Mouse (Mus musculus) gastrocnemius, adult 2 months (tissue): Measurements from ENCODE around the gene Cbln3. TPM values are rescaled to one million over a fixed set of nuclear protein-coding genes. Genes with fewer than 3 reads are reported as not detected.
A peak's percentile ranks its signal among the peaks of the same experiment; 100 is the strongest.

Experiments
- DNase-seq: peaks from one replicate; pipeline ENCODE4 v3.0.0; 2022
- H3K27ac ChIP-seq: fragments of 200-600 bp; 2 replicates; pipeline ENCODE4 v1.8.1; 2022; ENCODE audit warnings: mild to moderate bottlenecking
- H3K4me3 ChIP-seq: fragments of 200-600 bp; 2 replicates; pipeline ENCODE4 v1.8.1; 2022; ENCODE audit warnings: mild to moderate bottlenecking, moderate library complexity
- CTCF ChIP-seq: fragments of 200-600 bp; IDR thresholded peaks from 2 replicates; pipeline ENCODE4 v1.8.1; 2022; ENCODE audit warnings: antibody characterized with exemption, mild to moderate bottlenecking, moderate library complexity
- intact Hi-C: fragments of 180-260 bp; cut with DNase I; formaldehyde crosslinking; loops from one replicate; pipeline ENCODE4 v1.15.1; 2025
- total RNA-seq, 2 experiments: library from RNA; stranded (reverse); gene quantifications; 2 replicates each; pipeline ENCODE4 v1.2.3; 2021

Cbln3 gene
- total RNA-seq, 2 experiments from 2014 or later = not detected

- intact Hi-C loops = no loop called here
- TF ChIP-seq CTCF = no peak
- no peak overlapping the region for H3K4me3 ChIP-seq
- no peak overlapping the region for H3K27ac ChIP-seq
- DNase-seq = no peak
Observed at GRCm38 (mm10) chr14:55897671-55898070, 13.5 kb upstream of the Cbln3 start.

- intact Hi-C loops = no loop called here
- Histone ChIP-seq H3K27ac (peak overlapping the region; percentile 95), H3K4me3 (peak overlapping the region; percentile 75)
- TF ChIP-seq CTCF = no peak
- no peak for DNase-seq
Observed at GRCm38 (mm10) chr14:55886571-55887382, 2.6 kb upstream of the Cbln3 start.

DNA sequence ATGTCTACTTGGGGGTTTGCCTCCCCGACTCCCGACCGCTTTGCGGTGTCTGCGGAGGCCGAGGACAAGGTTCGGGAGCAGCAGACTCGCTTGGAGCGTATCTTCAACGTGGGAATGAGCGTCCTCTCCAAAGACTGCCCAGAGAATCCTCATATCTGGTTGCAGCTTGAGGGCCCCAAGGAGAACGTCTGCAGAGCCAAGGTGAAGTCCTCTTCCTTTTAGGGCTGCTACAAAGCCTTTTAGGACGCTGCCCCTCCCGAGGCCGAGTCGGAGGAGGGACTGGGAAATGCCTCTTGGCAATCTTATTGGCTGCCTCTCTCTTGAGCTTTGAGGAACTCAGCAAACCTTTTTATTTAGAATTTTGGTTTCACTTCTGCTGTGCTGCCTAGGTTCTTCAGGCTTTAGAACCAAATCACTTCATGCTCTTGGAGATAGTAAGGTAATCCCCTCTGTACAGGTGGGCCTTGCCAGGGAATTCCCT lies 1.6 kb upstream of the Cbln3 start:
- intact Hi-C loops = loop anchor here (2.0 kb wide), 1 partner anchor 15 kb away; the partner anchor contains the start of gene Sdr39u1
- H3K27ac ChIP-seq = peak overlapping the region; percentile 95
- H3K4me3 ChIP-seq = peak overlapping the region; percentile 75
- no peak for TF ChIP-seq CTCF
- peak; percentile 71 for DNase-seq

DNA sequence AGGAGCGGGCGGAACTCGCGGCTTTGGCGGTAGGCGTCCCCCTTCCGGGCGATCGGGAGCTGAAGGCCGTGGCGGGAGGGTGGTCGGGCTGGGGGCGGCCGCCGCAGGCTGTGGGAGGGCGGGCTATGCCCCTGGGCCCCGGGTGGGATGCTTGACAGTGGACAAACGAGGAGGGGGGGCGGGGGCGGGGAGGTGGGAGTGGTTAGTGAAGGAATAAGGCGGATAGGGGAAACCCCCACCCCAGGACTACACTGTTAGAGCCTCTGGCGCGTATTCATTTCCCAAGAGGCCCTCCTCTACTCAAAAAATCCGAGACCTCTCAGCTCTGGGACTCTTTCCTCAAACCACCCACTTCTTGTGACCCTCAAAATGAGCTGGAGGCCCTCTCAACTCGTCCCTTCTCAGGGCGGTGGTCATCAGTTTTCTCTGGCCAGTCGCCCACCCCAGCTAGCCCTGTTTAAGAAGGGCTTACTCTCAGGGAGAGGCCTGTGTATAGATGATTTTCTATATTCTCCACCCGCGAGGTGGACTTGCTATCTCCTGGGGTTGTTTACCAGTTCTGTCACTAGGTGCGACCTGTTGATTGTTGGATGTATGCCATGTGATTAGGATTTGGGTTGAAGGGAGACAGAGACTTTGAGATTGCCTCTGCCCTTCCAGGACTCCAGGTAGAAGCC lies 1.1 kb upstream of the Cbln3 start:
- no peak for DNase-seq
- Histone ChIP-seq H3K4me3 (peak overlapping the region; percentile 75), H3K27ac (peak overlapping the region; percentile 95)
- no peak for TF ChIP-seq CTCF
- intact Hi-C loops = loop anchor here (2.0 kb wide), 1 partner anchor 16 kb away; the partner anchor contains the start of gene Sdr39u1

DNA sequence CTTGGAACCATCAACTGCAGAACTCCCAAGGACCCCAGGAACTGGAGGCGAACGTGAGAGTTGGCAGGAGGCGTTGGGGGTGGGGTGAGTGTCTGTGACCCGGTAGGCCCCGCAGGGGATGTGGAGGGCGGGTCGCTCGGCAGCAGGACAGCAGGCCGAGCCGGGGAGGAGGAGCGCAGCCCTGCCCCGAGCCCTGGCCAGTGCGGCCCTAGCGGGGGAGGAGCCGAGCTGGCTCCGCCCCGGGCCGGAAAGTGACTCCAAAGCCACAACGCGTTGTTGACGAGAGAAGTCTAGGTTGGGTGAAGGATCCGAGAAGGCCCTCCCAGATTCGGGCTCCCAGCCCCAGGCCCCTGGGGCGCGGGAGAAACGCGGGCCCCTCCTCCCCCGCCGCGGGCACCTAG lies 521 bp upstream of the Cbln3 start, which contains the start of gene Khnyn:
Gene Khnyn (plus strand): TSS at position 235 of the 401 bp plus-strand sequence.
- intact Hi-C loops = loop anchor here (2.0 kb wide), 1 partner anchor 16 kb away; the partner anchor contains the start of gene Sdr39u1
- TF ChIP-seq CTCF = no peak
- Histone ChIP-seq H3K27ac (peak within 1 kb of the TSS; percentile 95), H3K4me3 (peak within 1 kb of the TSS; percentile 75)
- peak; percentile 96 for DNase-seq

DNA sequence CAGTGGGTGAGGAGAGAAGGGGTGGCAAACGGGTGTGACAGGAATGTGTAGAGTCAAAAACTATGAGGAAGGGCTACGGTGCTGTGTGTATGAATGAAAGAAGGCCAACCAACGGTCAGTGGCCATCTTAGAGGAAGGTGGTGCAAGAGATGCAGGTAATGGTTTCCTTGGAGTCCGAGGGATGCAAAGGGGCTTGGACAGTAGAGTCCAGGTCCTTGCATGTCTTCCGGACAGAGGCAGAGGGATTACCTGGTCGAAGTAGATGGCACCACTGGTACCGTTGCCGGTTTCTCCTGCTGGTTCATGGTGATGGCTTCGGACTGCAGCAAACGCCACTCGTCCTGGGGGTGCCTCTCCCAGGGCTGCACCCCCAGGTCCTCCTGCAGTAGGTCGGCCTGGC lies 529 bp downstream of the Cbln3 start:
- H3K27ac ChIP-seq = peak overlapping the region; percentile 95
- intact Hi-C loops = loop anchor here (2.0 kb wide), 1 partner anchor 17 kb away; the partner anchor contains the start of gene Sdr39u1
- no peak for TF ChIP-seq CTCF

GRCm38 (mm10) chr14:55883149-55883661 lies 987 bp downstream of the Cbln3 start:
- no peak for DNase-seq
- Histone ChIP-seq H3K27ac (no peak overlapping the region), H3K4me3 (no peak overlapping the region)
- no peak for TF ChIP-seq CTCF
- intact Hi-C loops = no loop called here

More for the DNA sequence above, 529 bp downstream of the Cbln3 start:
- DNase-seq = no peak
- no peak overlapping the region for H3K4me3 ChIP-seq

DNA sequence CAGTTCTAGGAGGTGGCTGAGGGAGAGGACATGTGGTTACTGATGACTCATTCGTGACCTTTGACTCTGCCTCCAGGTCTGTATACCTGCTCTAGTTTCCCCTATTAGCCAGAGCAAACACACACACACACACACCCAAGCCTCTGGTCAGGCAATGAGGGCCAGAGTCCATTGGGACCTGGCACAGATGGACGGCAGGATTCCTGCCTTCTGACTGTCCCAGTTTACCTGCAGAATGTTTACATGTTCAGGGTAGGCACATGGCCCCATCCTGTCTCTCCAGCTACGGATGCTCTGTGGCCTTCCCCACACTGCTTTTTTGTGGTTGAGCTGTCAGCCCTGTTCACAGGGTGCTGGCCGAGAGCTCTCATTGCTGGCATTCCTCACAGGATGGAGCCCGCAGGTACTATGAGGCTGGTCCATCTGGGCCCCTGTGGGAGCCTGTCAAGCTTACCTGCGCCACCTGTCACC lies 2.0 kb downstream of the Cbln3 start:
- Histone ChIP-seq H3K27ac (no peak overlapping the region), H3K4me3 (no peak overlapping the region)
- TF ChIP-seq CTCF = no peak
- intact Hi-C loops = no loop called here
- DNase-seq = no peak

- no peak for TF ChIP-seq CTCF
- intact Hi-C loops = no loop called here
Observed at GRCm38 (mm10) chr14:55880982-55881381, 3.2 kb downstream of the Cbln3 start.

DNA sequence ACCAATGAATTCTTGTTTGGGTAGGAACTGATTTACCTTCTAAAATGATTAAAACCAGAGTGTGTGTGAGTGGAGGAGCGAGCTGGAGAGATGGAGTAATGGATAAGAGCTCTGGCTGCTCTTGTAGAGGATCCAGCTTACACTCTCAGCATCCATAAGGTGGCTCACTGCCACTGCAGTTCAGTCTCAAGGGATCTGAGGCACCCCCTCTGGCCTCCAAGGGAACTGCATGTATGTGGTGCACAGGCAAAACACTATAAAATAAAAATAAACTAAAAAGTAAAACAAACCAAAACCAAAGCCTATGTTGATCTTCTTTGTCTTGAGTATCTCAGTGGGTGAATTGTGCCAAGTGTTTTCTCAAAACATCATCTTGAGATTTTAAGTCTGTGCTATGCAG lies 4.6 kb downstream of the Cbln3 start:
- intact Hi-C loops = no loop called here
- H3K27ac ChIP-seq = no peak overlapping the region
- TF ChIP-seq CTCF = peak; percentile 78
- no peak overlapping the region for H3K4me3 ChIP-seq
- peak; percentile 67 for DNase-seq

More at GRCm38 (mm10) chr14:55880982-55881381, 3.2 kb downstream of the Cbln3 start:
- Histone ChIP-seq H3K27ac (no peak overlapping the region), H3K4me3 (no peak overlapping the region)
- no peak for DNase-seq

- no peak overlapping the region for H3K27ac ChIP-seq
- TF ChIP-seq CTCF = peak; percentile 20; the same call in 1 of the 2 replicates
- intact Hi-C loops = no loop called here
- no peak for DNase-seq
- no peak overlapping the region for H3K4me3 ChIP-seq
Observed at GRCm38 (mm10) chr14:55878316-55878940, 5.8 kb downstream of the Cbln3 start.
